Mouse (Mus musculus): Measurements from ENCODE around the gene Pdzd2.

DNA sequence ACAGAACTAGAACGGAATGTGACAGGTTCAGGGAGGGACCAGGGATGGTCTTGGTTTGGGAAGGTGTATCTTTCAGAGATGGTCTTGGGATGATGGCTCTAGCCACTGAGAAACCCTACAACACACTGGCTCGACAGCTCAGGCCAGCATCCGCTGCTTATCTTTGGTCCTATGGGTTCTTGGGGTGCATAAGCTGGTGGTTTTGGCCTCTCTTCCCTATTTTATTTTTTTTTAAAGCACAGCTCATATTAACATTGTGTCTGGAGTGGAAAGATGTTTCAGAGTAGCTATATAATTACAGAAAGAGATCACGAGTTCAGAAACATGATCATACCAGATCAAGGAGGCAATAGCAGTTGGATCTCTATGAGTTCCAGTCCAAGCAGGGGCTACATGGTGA is 375.6 kb downstream of the Pdzd2 start:
- TF ChIP-seq CTCF (IDR thresholded peaks at IDR 0.05; ENCODE audit: insufficient read depth, low read length): no peak
- no peak for TF ChIP-seq POLR2A (IDR thresholded peaks at IDR 0.05; ENCODE audit: borderline replicate concordance, extremely low read depth, low read depth, low read length)

Measured in lung, adult 2 months (tissue).